Mouse (Mus musculus): Measurements from ENCODE around the gene Katnal1. TPM values are rescaled to one million over a fixed set of nuclear protein-coding genes. Genes with fewer than 3 reads are reported as not detected.
A peak's percentile ranks its signal among the peaks of the same experiment; 100 is the strongest.

The Katnal1 gene
- total RNA-seq, 4 experiments from 2014 or later: 8.8 to 12.8 (median 11.6) TPM

DNA sequence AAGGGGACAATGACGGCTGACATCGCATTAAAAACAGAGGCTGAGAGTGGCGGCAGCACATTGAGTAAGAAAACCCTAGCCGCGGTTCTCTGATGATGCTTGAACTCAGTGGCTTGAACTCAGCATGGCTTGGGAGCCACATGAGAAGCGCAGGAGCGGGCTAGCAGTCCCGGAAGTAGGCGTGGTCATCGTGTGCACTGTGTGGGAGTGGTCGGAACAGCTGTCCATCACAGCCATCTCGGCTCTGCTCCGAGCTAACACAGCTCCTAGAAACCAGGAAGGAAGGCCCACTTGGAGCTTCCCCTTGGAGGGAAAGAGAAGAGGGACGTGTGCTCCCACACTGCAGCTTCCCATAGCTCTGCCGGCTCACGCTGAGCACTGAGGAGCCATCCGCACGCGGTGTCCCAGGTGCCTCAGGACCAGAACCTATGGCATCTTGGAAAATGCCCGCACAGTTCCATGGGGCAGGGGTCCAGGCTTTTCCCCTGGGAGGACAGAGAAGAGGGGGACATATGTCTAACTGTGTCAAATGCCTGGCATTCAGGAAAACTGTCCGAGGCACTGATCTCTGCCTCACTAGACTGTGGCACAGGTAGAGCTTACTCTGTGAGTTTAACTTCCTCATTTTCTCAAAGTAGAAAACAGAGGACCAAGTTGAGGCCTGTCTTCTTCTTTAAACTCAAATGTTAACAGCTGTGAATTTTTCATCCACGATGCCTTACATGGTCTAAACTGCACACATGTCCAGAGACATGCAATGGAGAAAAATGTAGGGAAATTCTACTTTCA, 43.1 kb downstream of the Katnal1 start:
- no peak for DNase-seq (ENCODE audit: low spot score)

DNA sequence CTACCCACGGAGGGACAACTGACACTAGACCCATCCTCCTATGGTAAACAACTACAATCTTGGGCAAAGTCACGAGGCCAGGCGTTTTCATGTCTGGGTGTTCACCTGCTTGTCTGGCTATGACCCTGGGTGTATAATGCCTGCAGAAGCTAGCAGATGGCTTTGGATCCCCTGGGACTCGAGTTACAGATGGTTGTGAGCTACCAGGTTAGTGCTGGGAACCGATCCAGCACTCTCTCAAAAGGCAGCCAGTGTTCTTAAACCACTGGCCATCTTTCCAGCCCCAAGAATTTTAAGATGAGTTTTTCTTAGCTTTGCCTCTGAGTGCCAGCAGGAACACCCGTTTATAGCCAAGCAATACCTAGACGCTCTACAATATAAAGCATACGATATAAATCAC, 45.4 kb downstream of the Katnal1 start:
- DNase-seq (ENCODE audit: low spot score): no peak

GRCm38 (mm10) chr5:148879218-148879617, 49.9 kb downstream of the Katnal1 start:
- no peak for DNase-seq (ENCODE audit: low spot score)

GRCm38 (mm10) chr5:148873116-148873515, 56.0 kb downstream of the Katnal1 start:
- no peak for DNase-seq (ENCODE audit: low spot score)

DNA sequence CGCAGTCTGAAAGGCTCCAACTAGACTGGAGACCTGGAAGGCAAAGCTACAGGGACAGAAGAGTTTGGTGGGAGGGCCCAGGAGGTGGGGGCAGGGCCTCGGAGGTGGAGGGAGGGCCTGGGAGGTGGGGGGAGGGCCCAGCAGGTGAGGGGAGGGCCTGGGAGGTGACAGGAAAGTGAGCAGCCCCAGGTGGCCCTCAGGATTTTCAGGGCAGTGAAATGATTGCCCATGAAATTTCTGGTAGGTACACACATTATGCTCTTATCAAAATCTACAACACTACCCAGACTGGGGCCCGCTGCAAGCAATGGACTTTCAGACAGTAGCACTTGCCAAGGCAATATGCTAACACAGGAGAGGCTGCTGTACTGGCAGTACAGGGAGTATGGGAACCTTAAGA, 59.5 kb downstream of the Katnal1 start:
- no peak for DNase-seq (ENCODE audit: low spot score)

GRCm38 (mm10) chr5:148867766-148868165, 61.4 kb downstream of the Katnal1 start:
- no peak for DNase-seq (ENCODE audit: low spot score)

GRCm38 (mm10) chr5:148867171-148867570, 61.9 kb downstream of the Katnal1 start:
- no peak for DNase-seq (ENCODE audit: low spot score)

DNA sequence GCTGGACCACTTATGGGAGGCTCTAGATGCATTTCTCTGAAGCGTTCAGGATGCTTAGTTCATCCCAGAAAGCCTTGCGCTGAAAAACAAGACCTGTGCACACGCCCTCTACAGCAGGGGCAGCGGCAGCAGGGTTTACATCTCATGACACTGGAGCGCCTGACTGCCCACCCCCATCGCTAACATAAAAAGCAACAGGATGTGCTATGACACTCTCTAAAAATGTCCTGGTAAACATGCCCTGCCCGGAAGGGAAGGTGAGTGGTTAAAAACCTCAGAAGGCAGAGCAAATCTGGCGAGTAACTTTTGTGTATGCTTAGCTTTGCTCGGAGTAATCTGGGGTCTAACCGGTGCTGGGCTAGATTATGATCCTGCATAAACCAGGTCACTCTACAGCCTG, 62.5 kb downstream of the Katnal1 start:
- no peak for DNase-seq (ENCODE audit: low spot score)

GRCm38 (mm10) chr5:148863409-148863808, 65.7 kb downstream of the Katnal1 start:
- DNase-seq (ENCODE audit: low spot score): no peak

DNA sequence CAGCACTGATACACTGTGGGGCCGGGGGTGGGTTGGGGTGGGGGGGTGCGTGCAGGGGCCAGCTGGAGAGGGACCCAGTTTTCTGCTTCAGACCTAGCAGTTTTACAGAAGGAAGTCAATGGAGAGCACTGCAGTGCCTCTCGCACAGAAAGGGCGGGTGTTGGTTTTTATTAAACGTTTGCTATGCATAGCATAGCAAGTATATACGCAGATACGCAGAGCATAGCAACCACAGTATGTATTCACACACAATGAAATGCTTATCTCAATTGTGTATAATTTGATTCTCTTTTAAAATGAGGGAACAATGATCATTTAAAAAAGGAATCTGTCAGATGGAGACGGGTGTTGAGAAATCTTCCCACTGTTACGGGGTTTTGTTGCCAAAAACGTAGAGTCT, 66.3 kb downstream of the Katnal1 start:
- DNase-seq (ENCODE audit: low spot score): no peak

- DNase-seq (ENCODE audit: low spot score): no peak
These were observed 67.0 kb downstream of the Katnal1 start for GRCm38 (mm10) chr5:148862136-148862535.

GRCm38 (mm10) chr5:148857522-148857921, 71.6 kb downstream of the Katnal1 start:
- DNase-seq (ENCODE audit: low spot score): no peak

DNA sequence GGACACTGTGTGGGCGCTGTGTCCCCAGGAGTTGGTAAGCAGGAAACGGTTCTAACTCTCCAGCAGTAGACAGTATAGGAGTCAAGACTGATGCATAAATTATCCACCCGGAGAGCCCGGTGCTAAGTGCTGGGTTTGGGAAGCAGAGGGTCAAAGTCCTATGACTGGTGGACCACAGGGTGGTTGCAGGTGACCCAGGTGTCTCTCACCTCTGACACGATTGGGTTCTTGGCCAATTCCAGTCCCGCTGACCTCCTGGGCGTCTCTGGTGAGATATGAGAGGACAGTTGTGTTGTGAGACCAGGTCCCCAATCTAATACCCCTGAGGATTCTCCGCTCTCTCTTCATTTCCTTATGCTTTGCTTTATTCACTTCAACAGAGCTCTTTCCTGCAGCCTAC, 74.1 kb downstream of the Katnal1 start:
- DNase-seq (ENCODE audit: low spot score): no peak

DNA sequence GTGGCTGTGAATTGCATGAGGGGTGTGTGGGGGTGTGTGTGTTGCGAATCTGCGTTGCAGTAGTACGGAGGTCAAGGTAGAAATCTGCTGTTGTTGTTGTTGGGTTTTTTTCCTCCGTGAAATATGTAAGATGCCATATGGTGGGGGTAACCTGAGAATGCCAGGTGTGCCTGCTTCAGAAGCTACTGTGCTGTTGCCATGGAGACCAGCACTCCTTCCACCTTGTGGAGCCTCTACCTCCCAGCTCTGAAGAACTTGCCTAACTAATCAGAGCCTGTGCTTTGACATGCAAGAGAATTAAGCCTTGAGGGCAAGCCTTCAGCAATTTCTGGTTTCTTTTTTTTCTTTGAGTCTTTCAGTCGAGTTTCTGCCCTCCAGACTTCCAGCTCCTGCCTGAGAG, 75.0 kb downstream of the Katnal1 start:
- no peak for DNase-seq (ENCODE audit: low spot score)

GRCm38 (mm10) chr5:148849516-148849915, 79.6 kb downstream of the Katnal1 start:
- DNase-seq (ENCODE audit: low spot score): no peak

GRCm38 (mm10) chr5:148847032-148847431, 82.1 kb downstream of the Katnal1 start:
- DNase-seq (ENCODE audit: low spot score): no peak

GRCm38 (mm10) chr5:148837069-148837468, 92.1 kb downstream of the Katnal1 start:
- DNase-seq (ENCODE audit: low spot score): no peak

DNA sequence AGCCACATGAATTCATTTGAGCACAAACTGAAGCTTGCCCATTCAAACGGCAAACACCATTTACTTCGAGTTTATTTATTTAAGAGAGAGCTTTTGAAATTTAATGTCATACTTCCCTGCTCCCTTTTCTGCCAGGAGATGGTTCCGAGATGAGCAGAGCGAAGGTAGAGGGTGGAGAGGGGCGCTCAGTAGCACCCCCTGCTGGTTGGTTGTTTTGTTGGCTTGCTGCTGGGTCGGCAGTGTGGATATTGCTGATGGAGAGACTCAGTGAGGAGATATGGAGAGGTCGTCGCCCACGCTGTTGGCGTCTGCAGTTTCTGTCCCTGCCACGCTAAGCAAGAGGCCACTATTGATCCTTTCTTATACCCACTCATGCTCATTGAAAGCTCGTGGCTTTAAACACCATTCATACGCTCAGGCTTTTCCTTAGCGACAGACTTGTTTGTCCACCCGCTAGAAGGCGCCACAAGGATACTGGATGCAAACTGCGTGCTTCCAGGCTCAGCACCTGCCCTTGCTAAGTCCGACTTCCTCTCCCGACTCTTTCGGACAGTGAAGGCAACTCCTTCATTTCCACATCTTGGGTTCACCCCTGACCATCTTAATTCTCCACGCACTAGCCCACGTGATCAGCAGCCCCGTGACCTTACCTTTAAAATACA, 97.4 kb downstream of the Katnal1 start:
- peak; percentile 66 for DNase-seq (ENCODE audit: low spot score)

DNA sequence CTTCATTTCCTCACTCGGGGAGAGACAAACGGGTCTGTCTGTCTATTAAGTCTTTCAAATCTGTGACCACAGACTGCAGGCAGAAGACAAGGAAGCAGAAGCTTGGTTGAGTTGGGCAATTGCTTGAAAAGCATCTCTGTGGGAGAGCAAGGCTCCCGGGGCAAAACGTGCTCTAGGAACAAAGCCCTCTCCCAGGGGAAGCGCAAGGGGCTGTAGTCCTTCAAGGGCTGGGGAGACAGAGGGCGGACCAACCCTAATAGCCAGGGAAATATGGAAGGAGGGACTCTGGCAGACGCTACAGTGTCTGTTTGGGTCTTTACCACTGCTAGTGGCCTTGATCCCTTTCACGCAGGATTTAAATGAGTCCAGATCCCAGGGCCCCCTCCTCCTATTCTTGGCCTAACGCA, 98.0 kb downstream of the Katnal1 start:
- DNase-seq (ENCODE audit: low spot score): peak; percentile 13

DNA sequence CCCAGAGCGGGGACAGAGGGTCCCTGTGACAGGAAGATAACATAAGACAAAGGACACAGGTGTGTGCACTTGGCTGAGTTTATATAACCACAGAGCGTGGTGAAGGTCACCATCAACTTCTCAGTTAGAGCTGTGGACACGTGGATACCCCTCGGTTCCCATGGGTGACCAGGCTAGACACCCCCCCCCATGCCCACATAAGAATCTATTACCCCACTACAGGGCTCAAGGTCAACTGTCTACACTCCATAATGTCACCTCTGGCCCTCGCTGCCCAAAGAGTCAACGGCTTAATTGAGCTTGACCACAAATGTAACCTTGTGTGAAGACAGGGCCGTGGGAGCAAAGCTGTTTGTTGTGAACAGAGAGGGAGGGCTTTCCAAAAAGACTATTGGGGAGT, 103.4 kb downstream of the Katnal1 start:
- DNase-seq (ENCODE audit: low spot score): no peak

GRCm38 (mm10) chr5:148822772-148823171, 106.3 kb downstream of the Katnal1 start:
- no peak for DNase-seq (ENCODE audit: low spot score)
